Mouse (Mus musculus) forebrain, embryonic 11.5 days (tissue): ENCODE data around the gene Ciao2b. TPM values are rescaled to one million over a fixed set of nuclear protein-coding genes. Genes with fewer than 3 reads are reported as not detected.
"Not testable (repeated sequence)": the region's sequence is repeated elsewhere in the genome, so short reads cannot be mapped to it uniquely, and the experiment has no call there.

Source experiments
- ATAC-seq: fragments of 200-750 bp; cut with Nextera tagmentation; replicated peaks from 2 replicates; pipeline ENCODE4 v1.8.0; 2017; ENCODE audit warnings: moderate TSS enrichment; ENCODE audit not compliant: low FRiP score
- DNase-seq: peaks from one replicate; pipeline ENCODE4 v3.0.0-alpha.2; 2017; ENCODE audit warnings: low spot score
- H3K27ac ChIP-seq: fragments of 300-500 bp; sonication (generic); 2 replicates; pipeline ENCODE4 v1.5.1; 2014; ENCODE audit warnings: low read depth, low read length
- H3K27me3 ChIP-seq: fragments of 300-500 bp; sonication (generic); 2 replicates; pipeline ENCODE4 v1.6.1; 2014; ENCODE audit warnings: mild to moderate bottlenecking, low read length, mixed read lengths; ENCODE audit not compliant: control insufficient read depth, insufficient read depth
- H3K36me3 ChIP-seq: fragments of 300-500 bp; sonication (generic); 2 replicates; pipeline ENCODE4 v1.6.1; 2014; ENCODE audit warnings: mild to moderate bottlenecking, low read length, moderate library complexity, mixed read lengths; ENCODE audit not compliant: control insufficient read depth, insufficient read depth
- H3K4me1 ChIP-seq: fragments of 300-500 bp; sonication (generic); replicated peaks from 2 replicates; pipeline ENCODE4 v1.6.1; 2014; ENCODE audit warnings: low read length, mixed read lengths; ENCODE audit not compliant: control insufficient read depth, insufficient read depth
- H3K4me2 ChIP-seq: fragments of 300-500 bp; sonication (generic); 2 replicates; pipeline ENCODE4 v1.6.1; 2014; ENCODE audit warnings: low read depth, mild to moderate bottlenecking, low read length, moderate library complexity, mixed read lengths; ENCODE audit not compliant: severe bottlenecking
- H3K4me3 ChIP-seq: fragments of 300-500 bp; sonication (generic); 2 replicates; pipeline ENCODE4 v1.5.1; 2014; ENCODE audit warnings: low read depth, low read length
- H3K9ac ChIP-seq: fragments of 300-500 bp; sonication (generic); 2 replicates; pipeline ENCODE4 v1.6.1; 2014; ENCODE audit warnings: low read length
- H3K9me3 ChIP-seq: fragments of 300-500 bp; sonication (generic); 2 replicates; pipeline ENCODE4 v1.6.1; 2016; ENCODE audit warnings: low read length, mixed read lengths; ENCODE audit not compliant: control insufficient read depth
- WGBS: fragments of 180-500 bp; shearing (Covaris S2); extraction: QIAGEN DNeasy Blood & Tissue Kit; methylation state at CpG from one replicate; pipeline ENCODE4 v1.1.7; 2014; 5-methylcytosine and 5-hydroxymethylcytosine counted together
- polyA plus RNA-seq: library from polyadenylated mRNA; unstranded; fragments of >200 nt; fragmentation: Nextera tagmentation; extraction: Ambion mirVana; gene quantifications from 2 replicates; pipeline ENCODE4 v1.2.1, GENCODE M21; 2014

Gene Ciao2b
- 89.2 and 90.0 TPM in 2 replicates for polyA plus RNA-seq

- WGBS: under 1% methylated on average over 66 of the region's 66 CpGs
- Histone ChIP-seq H3K4me1 (peaks cover 12% of the 10 kb centered on the region; the same call in 1 of the 2 replicates), H3K36me3 (no peaks in the 10 kb centered on the region; the same call in 1 of the 2 replicates), H3K27me3 (no peaks in the 10 kb centered on the region), H3K4me3 (peak within 1 kb of the TSS; percentile 87), H3K27ac (0 out of 2 replicates have a peak within 1 kb of the TSS, but pooled peaks have one; percentile 15), H3K9me3 (no peaks in the 10 kb centered on the region), H3K9ac (peak within 1 kb of the TSS; percentile 80), H3K4me2 (peak within 1 kb of the TSS; percentile 64)
- DNase-seq (peak; percentile 90), ATAC-seq (peak; percentile 95)
These were observed at the start of gene Ciao2b for GRCm38 (mm10) chr8:104641426-104642323. Gene Ciao2b, minus strand, starts transcription at chr8:104641965.

- WGBS: 83% methylated on average over 4 of the region's 4 CpGs
- no peak overlapping the region for H3K4me3 ChIP-seq
- ATAC-seq: no peak
- H3K36me3 ChIP-seq: no peaks in the 10 kb centered on the region
- no peak overlapping the region for H3K27ac ChIP-seq
- H3K9ac ChIP-seq: no peak overlapping the region
- no peaks in the 10 kb centered on the region for H3K4me1 ChIP-seq
- H3K9me3 ChIP-seq: no peaks in the 10 kb centered on the region
- H3K27me3 ChIP-seq: no peaks in the 10 kb centered on the region
- DNase-seq: no peak
- no peak overlapping the region for H3K4me2 ChIP-seq
These were observed 46.7 kb upstream of the Ciao2b start for GRCm38 (mm10) chr8:104688433-104688832.

- H3K4me1 ChIP-seq: no peaks in the 10 kb centered on the region
- no peak overlapping the region for H3K27ac ChIP-seq
- ATAC-seq (no peak), DNase-seq (no peak)
- H3K36me3 ChIP-seq: no peaks in the 10 kb centered on the region
- 76% methylated on average over 4 of the region's 4 CpGs for WGBS
- no peaks in the 10 kb centered on the region for H3K9me3 ChIP-seq
- no peak overlapping the region for H3K4me3 ChIP-seq
- H3K9ac ChIP-seq: no peak overlapping the region
- H3K27me3 ChIP-seq: no peaks in the 10 kb centered on the region
- no peak overlapping the region for H3K4me2 ChIP-seq
These were observed 13.8 kb upstream of the Ciao2b start for GRCm38 (mm10) chr8:104655614-104656013.

- Histone ChIP-seq H3K4me3 (no peak overlapping the region), H3K4me1 (no peaks in the 10 kb centered on the region), H3K27ac (no peak overlapping the region), H3K4me2 (no peak overlapping the region), H3K9me3 (no peaks in the 10 kb centered on the region), H3K36me3 (no peaks in the 10 kb centered on the region), H3K27me3 (no peaks in the 10 kb centered on the region), H3K9ac (no peak overlapping the region)
- ATAC-seq (peak; percentile 76), DNase-seq (peak; percentile 75)
- 6% methylated on average over 3 of the region's 3 CpGs for WGBS
These were observed 13.2 kb upstream of the Ciao2b start for GRCm38 (mm10) chr8:104654984-104655383.

GRCm38 (mm10) chr8:104644187-104644586 lies 2.4 kb upstream of the Ciao2b start:
- not testable (repeated sequence) for ATAC-seq, H3K27me3 ChIP-seq, H3K4me3 ChIP-seq, H3K4me2 ChIP-seq, H3K9me3 ChIP-seq, H3K27ac ChIP-seq, H3K36me3 ChIP-seq, DNase-seq, H3K9ac ChIP-seq
- H3K4me1 ChIP-seq: peaks cover 12% of the 10 kb centered on the region; the same call in 1 of the 2 replicates
- 71% methylated on average over 3 of the region's 3 CpGs for WGBS

GRCm38 (mm10) chr8:104642324-104642654 lies 524 bp upstream of the Ciao2b start:
- DNase-seq: no peak
- no peaks in the 10 kb centered on the region for H3K9me3 ChIP-seq
- no peak overlapping the region for H3K27ac ChIP-seq
- H3K4me1 ChIP-seq: peaks cover 12% of the 10 kb centered on the region; the same call in 1 of the 2 replicates
- H3K4me2 ChIP-seq: peak overlapping the region; percentile 64
- H3K4me3 ChIP-seq: peak overlapping the region; percentile 87
- no peaks in the 10 kb centered on the region for H3K27me3 ChIP-seq
- peak overlapping the region; percentile 80 for H3K9ac ChIP-seq
- no peaks in the 10 kb centered on the region; the same call in 1 of the 2 replicates for H3K36me3 ChIP-seq
- WGBS: 78% methylated on average over 6 of the region's 6 CpGs
- ATAC-seq: peak; percentile 47

GRCm38 (mm10) chr8:104640831-104641370 lies 864 bp downstream of the Ciao2b start:
- Histone ChIP-seq H3K27ac (no peak overlapping the region), H3K36me3 (no peaks in the 10 kb centered on the region; the same call in 1 of the 2 replicates), H3K4me1 (peaks cover 12% of the 10 kb centered on the region; the same call in 1 of the 2 replicates), H3K9me3 (no peaks in the 10 kb centered on the region), H3K4me2 (peak overlapping the region; percentile 64), H3K4me3 (peak overlapping the region; percentile 87), H3K27me3 (no peaks in the 10 kb centered on the region), H3K9ac (peak overlapping the region; percentile 80)
- DNase-seq (no peak), ATAC-seq (no peak)
- 13% methylated on average over 25 of the region's 25 CpGs for WGBS

- Histone ChIP-seq H3K9me3 (no peaks in the 10 kb centered on the region), H3K4me3 (peak overlapping the region; percentile 87; the same call in 1 of the 2 replicates), H3K4me1 (peaks cover 12% of the 10 kb centered on the region; the same call in 1 of the 2 replicates), H3K27ac (no peak overlapping the region), H3K27me3 (no peaks in the 10 kb centered on the region), H3K36me3 (no peaks in the 10 kb centered on the region; the same call in 1 of the 2 replicates), H3K9ac (peak overlapping the region; percentile 80), H3K4me2 (peak overlapping the region; percentile 64)
- 87% methylated on average over 7 of the region's 7 CpGs for WGBS
- ATAC-seq (no peak), DNase-seq (no peak)
These were observed 1.5 kb downstream of the Ciao2b start for GRCm38 (mm10) chr8:104640241-104640640.
